Mouse (Mus musculus) embryo, embryonic 10 days (tissue): ENCODE measurements around the gene Cmya5.
"Not testable (repeated sequence)": the region's sequence is repeated elsewhere in the genome, so short reads cannot be mapped to it uniquely, and the experiment has no call there.

Experiments used
- DNase-seq: peaks from one replicate; pipeline ENCODE4 v3.0.0-alpha.2; 2015; ENCODE audit warnings: low spot score

Cmya5 gene

DNA sequence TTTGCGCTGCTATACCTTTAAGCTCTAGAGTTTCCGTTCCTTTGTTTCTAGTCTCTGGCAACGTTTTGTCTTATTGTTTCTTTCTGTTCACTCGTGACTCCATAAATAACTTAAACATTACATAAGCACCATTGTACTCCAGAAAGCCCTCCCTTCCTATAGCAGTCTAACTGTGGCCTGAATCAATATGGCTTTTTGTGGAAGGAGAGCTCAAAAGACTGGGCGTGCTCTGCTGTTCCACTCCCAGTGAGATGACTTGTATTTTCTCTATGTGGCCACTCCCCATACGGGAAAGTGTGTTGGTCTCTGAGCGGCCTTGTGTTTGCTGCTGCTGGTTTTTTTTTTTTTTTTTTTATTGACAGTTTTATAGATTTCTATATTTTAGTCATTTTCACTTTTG lies 27.3 kb downstream of the Cmya5 start:
- DNase-seq, result no peak

DNA sequence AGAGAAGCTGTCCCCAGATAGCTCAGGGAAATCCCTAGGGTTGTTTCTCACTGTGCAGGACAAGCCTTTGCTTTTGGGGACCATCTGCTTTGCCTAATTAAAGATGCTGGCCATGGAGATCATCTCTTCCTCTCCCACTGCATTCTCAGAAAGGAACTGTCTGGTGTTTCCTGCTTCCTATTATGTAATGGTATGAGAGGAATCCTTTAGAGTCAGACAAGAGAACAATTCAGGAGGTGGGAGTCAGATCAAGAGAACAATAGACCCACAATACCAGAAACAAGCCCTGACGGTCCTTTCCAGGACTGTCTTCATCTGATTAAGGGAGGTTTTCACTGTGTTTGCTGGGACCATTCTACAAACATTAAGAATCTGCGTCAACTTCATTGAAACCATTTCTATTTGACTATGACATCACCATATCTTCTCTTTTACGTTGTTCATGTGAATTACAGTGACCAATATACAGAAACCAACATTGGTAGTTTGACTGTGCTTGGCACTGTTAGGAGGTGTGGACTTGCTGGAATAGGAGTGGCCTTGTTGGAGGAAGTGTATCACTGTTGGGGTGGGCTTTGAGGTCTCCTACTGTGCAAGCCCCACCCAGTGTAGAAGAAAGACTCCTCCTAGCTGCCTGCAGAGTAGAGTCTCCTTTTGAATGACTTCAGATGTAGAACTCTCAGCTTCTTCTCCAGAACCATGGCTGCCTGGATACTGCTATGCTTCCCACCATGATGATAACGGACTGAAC lies 42.0 kb downstream of the Cmya5 start:
- no peak for DNase-seq

DNA sequence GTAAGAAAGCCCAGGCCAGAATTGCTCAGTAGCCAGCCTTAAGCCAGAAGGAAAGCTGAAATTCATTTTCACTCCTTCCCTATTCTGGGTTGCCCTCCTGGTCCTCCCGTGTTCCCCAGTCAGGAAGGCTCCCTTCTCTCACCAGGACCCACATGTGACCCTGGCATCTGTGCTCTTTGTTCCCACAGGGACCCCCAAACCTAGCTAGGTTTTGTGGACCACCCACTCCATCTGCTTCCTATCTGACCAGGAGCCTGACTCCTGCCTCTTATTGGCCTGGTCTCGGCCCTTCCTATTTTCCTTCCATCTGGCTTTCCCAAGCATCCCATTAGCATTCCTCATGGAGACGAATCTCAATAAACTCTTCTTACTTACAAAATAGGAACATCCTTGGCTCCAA lies 45.9 kb downstream of the Cmya5 start:
- DNase-seq, result no peak

DNA sequence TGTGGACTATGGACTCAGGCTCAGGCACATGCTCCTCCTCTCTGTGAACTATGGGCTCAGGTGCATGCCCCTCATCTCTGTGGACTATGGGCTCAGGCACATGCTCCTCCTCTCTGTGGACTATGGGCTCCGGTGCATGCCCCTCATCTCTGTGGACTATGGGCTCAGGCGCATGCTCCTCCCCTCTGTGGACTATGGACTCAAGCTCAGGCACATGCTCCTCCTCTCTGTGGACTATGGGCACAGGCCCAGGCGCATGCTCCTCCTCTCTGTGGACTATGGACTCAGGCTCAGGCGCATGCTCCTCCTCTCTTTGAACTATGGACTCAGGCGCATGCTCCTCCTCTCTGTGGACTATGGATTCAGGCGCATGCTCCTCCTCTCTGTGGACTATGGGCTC lies 47.9 kb downstream of the Cmya5 start:
- no peak for DNase-seq

DNA sequence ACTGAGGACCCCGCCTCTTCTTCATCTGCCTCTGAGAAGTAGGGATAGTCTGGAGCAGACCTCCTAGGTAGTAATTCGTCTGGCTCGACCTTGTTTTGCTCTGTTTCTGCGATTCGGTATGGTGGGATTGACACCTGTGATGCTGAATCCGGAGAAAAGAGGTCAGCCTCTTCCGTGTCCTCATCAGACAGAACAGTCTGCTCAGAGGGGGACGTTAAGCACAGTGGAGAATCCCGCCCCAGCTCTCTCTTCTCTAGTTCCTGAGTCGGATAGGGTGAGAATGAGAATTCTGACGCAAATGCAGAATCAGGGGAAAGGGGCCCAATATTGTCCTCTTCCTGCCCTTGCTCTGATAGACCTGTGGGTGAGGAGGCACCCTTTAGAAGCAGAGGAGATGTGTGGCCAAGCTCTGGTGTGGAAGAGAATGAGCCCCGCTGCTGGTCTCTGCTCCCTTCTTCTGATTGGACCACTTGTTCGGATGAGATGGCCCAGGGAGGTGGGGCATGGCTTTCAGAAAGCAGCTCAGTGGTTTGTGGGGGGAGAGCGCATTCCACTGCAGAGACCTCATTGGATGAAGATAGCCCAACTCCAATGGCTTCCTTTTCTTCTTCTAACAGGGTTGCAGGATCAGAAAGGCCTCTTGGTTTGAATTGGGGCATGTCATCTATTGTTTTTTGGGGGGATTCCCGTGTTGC lies 49.3 kb downstream of the Cmya5 start:
- no peak for DNase-seq

DNA sequence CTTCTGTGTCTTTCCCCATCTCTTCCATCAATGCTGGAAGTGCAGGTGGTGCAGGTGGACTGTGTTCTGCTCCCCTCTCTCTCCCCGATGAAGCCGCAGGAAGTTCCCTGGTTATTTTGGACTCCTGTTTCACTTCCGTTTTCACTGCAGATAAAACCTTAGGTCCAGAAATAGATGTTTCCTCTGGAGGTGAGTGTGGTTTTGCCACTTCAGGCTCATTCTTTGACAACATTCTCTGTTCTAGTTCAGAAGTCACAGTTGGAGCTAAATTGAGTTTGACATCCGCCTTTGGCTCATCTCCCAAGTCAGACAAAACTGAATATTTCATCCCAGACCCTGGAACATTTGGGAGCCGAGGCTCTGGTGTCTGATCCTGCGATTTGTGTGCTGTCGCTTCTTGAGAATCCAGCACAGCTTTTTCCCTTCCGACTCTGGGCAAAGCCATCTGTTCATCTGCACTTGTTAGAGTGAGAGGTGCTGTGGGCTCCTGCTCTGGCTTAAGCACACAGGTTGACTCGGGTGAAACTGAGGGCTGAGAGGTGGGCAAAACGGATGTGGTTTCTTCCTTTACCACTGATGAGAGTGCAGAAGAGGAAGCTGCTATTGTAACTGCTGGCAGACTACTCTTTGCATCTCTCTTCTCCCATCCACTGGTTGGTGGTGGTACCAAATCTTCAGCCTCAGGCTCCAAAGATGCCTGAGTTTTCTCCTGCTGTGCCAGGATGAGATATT lies 50.2 kb downstream of the Cmya5 start:
- no peak for DNase-seq

DNA sequence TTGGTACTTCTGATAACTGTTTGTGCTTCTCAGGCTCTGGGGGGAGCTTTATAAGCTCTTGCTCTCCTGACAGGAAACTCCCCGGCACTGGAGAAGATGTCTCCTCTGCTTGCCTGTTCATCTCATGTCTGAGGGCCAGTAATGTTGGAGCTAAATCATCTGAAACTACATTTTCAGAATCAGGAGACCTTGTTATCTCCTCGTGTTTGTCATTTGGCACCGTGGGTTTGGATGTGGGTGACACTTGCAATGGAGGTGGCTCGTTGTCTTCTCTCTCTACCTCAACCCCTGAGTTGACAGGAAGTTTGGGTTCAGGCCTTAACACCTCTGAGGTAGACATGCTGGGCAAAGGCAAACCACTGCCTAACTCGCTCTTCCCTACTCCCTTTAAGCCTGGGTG lies 50.8 kb downstream of the Cmya5 start:
- no peak for DNase-seq

DNA sequence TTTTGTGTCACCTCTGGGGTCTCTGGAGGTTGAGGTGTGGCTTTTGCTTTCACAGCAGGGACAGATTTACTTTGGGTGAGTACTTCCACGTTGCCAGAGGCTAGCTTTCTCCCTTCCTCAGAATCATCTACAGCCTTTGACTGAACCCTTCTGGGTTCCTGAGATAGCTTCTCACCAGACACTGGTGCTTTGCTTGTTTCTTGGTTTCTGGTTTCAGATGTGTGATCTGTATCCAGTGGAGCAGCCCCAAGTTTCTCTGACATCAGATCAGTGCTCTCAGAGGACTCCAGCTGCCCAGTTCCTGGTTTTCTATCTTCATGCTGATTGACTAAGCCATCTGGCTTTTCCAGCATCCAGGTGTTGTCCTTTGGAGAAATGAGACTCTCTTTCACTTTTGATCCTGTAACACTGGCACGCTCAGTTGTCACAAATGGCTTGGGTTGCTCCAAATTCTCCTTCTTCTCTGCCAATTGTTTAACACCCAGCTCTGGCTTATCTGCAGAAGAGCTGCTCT lies 51.6 kb downstream of the Cmya5 start:
- DNase-seq, result no peak

DNA sequence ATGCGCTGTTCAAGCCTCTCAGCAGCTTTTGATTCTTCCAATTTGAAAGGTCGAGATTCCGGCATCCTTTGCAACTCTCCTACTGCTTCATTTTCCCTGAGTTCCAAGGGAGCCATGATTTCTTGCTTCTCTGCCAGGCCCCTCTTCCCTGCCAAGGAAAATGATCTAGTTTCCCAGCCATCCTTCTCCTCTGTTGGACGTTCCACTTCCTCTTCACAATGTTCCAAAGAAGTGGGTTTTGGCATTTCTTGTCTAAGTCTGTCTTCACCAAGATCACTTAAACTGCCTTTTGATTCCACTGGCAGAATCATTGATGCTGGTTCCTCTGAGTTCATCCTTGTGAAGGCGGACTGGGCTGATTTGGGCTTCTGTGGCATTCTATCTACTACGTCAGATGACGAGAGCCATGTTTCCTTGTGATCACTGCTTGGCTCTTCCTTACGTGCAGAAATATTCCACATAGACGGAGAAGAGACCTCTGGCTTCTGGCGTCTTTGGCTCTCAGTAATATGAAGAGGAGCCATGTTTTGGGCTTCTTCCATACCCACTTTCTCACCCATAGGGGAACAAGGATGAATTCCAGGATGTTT lies 52.6 kb downstream of the Cmya5 start:
- DNase-seq, result no peak

DNA sequence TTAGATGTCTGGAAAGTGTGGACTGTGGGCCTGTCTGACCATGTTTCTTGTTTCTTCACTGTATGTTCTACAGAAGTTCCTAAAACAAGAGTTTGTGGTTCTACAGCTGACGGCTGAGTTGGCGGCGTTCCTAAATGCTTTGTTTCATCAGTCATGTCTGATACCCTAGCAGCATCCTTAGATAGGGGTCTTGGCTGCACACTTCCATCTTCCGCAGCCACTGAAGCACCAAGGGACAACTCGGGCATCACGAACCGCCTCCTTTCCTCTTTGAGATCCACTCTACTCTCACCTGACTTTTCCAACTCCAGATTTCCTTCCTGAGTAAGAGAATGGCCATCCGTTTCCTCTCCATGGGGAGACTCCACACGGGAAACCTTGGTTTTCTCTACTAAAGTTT lies 53.3 kb downstream of the Cmya5 start:
- DNase-seq, result no peak

DNA sequence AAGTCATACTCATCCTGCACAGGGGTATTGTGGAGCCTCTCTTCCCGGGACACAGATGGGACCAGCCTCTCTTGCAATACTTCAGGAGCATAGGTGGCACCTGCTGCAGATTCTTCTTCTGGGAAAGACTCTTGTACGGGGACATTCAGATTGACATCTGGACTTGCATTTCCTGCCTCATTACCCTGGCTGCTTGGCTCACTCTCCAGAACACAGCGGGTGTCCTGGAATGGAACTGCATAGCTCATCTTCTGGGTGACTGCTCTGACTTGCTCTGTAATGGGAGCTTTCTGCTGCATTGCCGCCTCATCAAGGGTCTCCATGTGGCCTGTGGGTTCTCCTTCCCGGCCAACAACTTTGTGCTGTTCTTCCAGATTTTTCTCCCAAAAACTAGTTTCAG lies 55.0 kb downstream of the Cmya5 start:
- DNase-seq, result no peak

DNA sequence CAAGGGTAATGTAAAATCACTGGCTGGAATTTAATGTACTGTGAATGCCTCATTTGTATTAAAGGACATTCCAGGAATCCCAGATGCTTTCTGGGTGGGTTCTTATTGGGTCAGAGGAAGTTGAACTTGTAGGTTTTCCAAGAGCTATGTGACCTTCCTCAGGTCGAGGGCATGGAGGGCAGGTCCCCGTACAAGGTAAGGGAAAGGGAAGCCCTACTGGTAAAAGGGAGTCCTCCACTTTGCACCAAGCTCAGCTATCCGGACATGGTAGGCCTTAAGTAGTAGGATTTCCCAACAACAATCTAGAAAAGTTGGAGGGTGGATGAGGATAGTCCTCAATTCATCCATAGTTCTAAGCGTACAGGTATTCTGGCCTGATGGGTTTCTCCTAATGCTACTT lies 58.8 kb downstream of the Cmya5 start:
- no peak for DNase-seq

DNA sequence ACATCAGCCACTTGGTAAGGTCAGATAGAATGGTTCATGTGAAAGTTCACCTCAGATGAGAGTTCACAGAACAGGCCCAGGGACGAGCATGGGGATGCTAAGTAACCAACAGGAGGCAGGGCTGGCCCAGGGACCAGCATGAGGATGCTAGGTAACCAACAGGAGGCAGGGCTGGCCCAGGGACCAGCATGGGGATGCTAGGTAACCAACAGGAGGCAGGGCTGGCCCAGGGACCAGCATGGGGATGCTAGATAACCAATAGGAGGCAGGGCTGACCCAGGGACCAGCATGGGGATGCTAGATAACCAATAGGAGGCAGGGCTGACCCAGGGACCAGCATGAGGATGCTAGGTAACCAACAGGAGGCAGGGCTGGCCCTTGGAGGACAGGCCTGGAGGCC lies 62.2 kb downstream of the Cmya5 start:
- DNase-seq, result not testable (repeated sequence)

DNA sequence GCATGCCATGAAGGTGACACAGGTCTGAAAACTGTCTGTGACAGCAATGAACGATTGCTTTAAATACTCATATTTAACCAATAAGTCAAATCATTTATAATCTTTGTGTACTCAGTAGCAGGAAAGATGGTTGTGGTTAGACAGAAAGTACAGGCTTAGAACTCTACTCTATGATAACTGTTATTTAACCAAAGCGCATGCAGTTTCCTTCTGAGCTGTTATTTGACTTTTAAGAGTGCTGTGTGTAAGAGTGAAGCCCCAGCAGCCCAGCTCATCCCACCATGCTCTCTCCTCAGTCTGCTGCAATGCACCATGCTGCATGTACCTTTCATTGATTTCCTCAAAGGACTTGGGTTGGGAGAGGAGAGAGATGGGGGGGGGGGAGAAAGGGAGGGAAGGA lies 63.7 kb downstream of the Cmya5 start:
- DNase-seq, result no peak

DNA sequence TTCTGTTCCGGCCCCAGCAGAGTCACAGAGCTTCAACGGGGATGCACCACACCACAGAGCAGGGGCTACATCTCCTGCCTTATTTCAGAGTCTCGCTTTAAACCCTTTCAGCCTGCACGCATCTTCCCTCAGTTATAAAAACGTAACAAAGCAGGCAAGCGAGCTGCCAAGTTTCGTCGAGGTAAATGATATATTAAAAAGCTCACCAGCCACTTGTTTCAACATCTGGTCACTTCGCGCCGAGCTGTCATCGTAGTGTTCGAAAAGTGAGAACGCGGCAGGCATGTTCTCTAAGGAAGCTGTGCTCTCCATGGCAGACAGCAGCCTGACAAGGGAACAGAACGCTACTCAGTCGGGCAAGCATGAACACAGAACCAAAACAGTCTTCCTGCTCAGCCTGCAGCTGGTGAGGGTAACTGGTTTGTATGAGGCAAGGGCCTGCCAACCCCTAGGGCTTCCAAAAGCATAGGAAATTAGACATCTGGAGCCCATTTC lies 70.3 kb downstream of the Cmya5 start:
- DNase-seq, result peak; percentile 18

DNA sequence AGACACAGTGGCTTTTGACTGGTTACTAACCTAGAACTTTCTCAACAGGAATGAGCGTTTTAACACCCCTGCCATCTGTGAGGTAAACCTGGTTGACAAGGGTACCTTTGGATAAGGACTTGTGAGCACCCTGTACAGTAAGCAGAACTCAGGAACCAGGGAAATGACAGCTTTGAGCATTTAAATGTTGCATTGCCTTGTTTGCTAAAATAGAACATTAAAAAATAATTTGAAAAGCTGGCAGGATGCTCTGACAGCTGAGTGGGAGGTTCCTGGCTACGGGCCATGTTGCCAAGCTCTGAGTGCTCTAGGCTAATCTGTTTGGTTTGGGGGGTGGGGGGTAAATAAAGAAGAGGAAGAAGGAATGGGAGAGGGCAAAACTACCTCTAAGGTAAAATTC lies 70.9 kb downstream of the Cmya5 start:
- DNase-seq, result no peak

DNA sequence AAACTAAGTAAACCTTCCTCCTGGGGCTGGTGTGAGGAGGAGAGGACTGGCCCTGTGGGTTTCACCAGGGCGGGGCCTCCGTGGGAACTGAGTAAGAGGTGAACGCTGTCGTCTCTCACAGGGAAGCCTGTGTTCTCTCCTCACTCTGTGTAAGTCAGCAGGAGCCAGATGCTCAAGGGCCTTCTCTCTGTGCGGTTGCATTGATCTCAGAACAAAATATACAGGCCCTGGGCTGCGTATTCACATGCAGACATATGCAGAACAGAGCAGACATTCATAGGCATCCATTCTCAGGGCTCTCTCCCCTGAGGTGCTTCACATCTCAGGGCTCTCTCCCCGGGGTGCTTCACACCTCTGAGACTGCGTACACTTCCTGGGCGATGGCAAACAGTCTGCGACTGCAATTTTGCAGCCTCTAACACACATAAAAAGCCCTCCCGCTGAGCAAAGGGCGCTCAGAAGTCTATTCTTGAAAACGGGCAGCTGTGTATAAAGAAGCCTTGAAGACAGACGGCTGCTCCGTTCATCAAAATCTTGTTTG lies 71.6 kb downstream of the Cmya5 start:
- DNase-seq, result peak; percentile 15

DNA sequence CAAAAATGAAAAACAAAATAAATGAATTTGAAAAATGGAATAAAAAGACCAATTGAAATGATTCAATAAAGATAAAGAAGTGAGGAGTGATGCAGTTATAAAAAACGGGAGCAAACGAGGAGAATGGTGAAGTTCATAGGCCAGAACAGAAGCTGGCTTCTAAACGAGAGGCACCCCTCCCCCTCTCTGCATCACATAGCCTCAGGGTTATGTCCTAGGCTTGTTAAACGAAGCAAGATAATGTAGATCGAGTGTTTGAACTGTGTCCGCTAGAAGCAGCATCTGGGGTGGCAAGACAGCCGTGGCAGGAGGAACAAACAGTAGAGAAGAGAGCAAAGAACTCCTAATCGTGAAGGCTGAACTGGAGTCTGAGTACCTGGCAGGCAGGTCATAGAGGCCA lies 74.1 kb downstream of the Cmya5 start:
- peak; percentile 33 for DNase-seq

DNA sequence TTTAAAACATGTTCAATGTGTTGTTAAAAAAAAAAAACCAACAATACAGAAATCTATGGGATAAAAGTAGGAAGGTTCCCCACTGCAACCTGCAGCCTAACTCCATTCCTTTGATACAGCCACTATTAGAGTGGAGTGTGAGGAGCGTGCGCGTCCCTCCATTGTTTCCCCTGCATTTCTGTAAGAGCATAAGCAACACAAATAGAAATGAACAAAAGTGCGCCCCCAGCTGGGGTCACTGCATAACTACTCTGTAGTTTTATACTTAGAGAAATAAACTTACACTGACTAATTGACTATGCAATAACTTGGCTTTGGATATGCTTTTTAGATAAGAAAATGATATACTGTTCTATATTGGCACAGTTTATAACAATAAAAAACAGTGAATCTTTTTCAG lies 75.0 kb downstream of the Cmya5 start:
- DNase-seq, result no peak

DNA sequence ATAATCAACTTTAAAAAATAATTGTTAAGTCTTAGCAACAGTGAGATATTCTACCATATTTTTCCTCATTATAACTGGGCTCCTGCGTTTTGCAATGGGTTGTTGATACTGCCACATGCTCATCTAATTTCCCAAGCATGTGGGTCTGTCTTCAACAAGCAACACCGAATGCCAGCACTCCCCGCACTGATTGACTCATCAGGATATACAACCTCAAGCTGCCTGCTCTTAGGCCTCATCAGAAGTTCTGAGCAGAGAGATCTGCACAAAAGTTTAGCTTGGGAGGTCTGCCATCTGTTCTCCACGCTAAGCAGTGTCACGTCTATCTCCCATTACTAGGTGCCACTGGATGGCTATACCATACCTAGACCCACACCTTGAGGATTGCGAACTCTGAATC lies 76.2 kb downstream of the Cmya5 start:
- no peak for DNase-seq

DNA sequence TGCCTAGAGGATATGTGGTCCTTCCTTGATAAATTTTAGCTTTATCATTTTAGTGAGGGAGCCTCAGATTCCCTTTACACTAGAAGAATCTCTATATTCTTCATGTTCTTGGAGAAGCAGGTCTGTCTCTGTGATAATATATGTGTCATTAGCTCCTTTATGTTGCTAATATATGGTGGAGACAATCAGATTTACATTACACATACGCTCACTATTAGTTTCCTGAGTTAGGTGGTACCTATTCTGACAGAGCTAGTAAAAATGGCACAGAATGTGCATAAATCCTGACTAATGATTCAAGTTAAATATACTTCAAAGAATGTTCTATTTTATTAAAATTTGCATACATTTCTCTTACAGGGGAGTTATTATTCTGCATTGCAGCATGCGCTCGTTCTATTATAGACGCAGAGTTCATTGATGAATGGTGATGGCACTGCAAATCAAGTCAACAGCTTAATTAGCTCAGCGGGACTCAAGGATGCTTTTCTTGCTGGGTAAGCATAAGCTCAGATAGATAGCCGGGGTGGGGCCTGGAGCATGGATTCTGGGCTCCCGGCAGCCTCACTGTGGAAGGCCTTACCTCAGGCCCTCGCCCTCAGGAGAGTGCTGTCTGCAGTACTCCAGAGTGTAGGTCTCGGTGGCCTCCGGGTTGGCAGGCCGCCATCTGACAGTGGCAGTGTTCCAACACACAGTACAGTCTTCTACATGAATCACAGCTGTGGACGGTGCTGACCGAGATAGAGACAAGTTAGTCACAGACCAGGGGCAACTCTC lies 81.5 kb downstream of the Cmya5 start:
- DNase-seq, result no peak
